ENCODE assay signal across 13 mouse cellular contexts in genomic region chr17:88388441-88388951, GRCm38 (mm10). TPM values are rescaled to one million over a fixed set of nuclear protein-coding genes. Genes with fewer than 3 reads are reported as not detected.
A peak's percentile ranks its signal among the peaks of the same experiment; 100 is the strongest.
DNase-seq lines count a peak whose midpoint lies in the region; ATAC-seq lines count a peak whose summit lies in the region.
"Had no signal": no experiment of that assay in that cellular context is flagged by ENCODE, and none has a peak within 500 bp of the region (broad histone marks: within the 10 kb centered on the region; RNA-seq: fewer than 3 reads in every experiment).

No protein-coding gene starts in this region.

- no peak overlapping the region for H3K9ac ChIP-seq in heart, embryonic 12.5 days
- H3K9ac ChIP-seq in hindbrain, embryonic 15.5 days, result no peak overlapping the region
- H3K9ac ChIP-seq in midbrain, embryonic 13.5 days (replicated peaks), result no peak overlapping the region
- H3K9ac ChIP-seq in kidney, embryonic 15.5 days, result no peak overlapping the region
- H3K9ac ChIP-seq: embryonic facial prominence, embryonic 13.5 days; heart, embryonic 13.5 days; limb, embryonic 15.5 days had no signal

- H3K36me3 ChIP-seq in heart, embryonic 10.5 days, result no peaks in the 10 kb centered on the region
- no peaks in the 10 kb centered on the region for H3K36me3 ChIP-seq in heart, embryonic 12.5 days
- no peaks in the 10 kb centered on the region for H3K36me3 ChIP-seq in hindbrain, embryonic 15.5 days
- H3K36me3 ChIP-seq in midbrain, embryonic 13.5 days, result no peaks in the 10 kb centered on the region
- H3K36me3 ChIP-seq in kidney, embryonic 15.5 days, result no peaks in the 10 kb centered on the region
- H3K36me3 ChIP-seq: embryonic facial prominence, embryonic 13.5 days; heart, embryonic 13.5 days; limb, embryonic 15.5 days had no signal

- WGBS in heart, embryonic 10.5 days, result 83% methylated on average over 15 of the region's 15 CpGs
- WGBS in heart, embryonic 12.5 days, result 84% methylated on average over 15 of the region's 15 CpGs
- WGBS in hindbrain, embryonic 15.5 days, result 43% methylated on average over 15 of the region's 15 CpGs
- WGBS in midbrain, embryonic 13.5 days, result 41% methylated on average over 15 of the region's 15 CpGs
- WGBS in kidney, embryonic 15.5 days, result 86% methylated on average over 15 of the region's 15 CpGs

- H3K27ac ChIP-seq in heart, embryonic 10.5 days, result no peak overlapping the region
- no peak overlapping the region for H3K27ac ChIP-seq in heart, embryonic 12.5 days (ENCODE audit: poor library complexity, severe bottlenecking)
- H3K27ac ChIP-seq in hindbrain, embryonic 15.5 days (replicated peaks), result 0 out of 2 replicates have a peak overlapping the region, but pooled peaks have one; percentile 45
- H3K27ac ChIP-seq in midbrain, embryonic 13.5 days, result no peak overlapping the region
- no peak overlapping the region for H3K27ac ChIP-seq in kidney, embryonic 15.5 days
- H3K27ac ChIP-seq: embryonic facial prominence, embryonic 13.5 days; heart, embryonic 13.5 days; limb, embryonic 15.5 days; macrophage had no signal

- peaks cover 9% of the 10 kb centered on the region; the same call in 1 of the 2 replicates for H3K4me1 ChIP-seq in heart, embryonic 10.5 days
- H3K4me1 ChIP-seq in heart, embryonic 12.5 days (replicated peaks), result no peaks in the 10 kb centered on the region
- H3K4me1 ChIP-seq in hindbrain, embryonic 15.5 days (replicated peaks), result no peaks in the 10 kb centered on the region
- no peaks in the 10 kb centered on the region for H3K4me1 ChIP-seq in midbrain, embryonic 13.5 days (replicated peaks)
- H3K4me1 ChIP-seq in kidney, embryonic 15.5 days, result no peaks in the 10 kb centered on the region
- H3K4me1 ChIP-seq: embryonic facial prominence, embryonic 13.5 days; limb, embryonic 15.5 days had no signal

- no peak overlapping the region for H3K4me2 ChIP-seq in heart, embryonic 12.5 days
- H3K4me2 ChIP-seq in hindbrain, embryonic 15.5 days, result no peak overlapping the region
- no peak overlapping the region for H3K4me2 ChIP-seq in midbrain, embryonic 13.5 days (replicated peaks)
- no peak overlapping the region for H3K4me2 ChIP-seq in kidney, embryonic 15.5 days
- H3K4me2 ChIP-seq: embryonic facial prominence, embryonic 13.5 days; heart, embryonic 13.5 days; limb, embryonic 15.5 days had no signal

- ATAC-seq in heart, embryonic 12.5 days (ENCODE audit: insufficient number of reproducible peaks, low FRiP score), result no peak
- ATAC-seq in hindbrain, embryonic 15.5 days (ENCODE audit: low FRiP score, low read depth), result peak; percentile 56; the same call in 1 of the 2 replicates
- ATAC-seq in midbrain, embryonic 13.5 days, result peak; percentile 79
- ATAC-seq in kidney, embryonic 15.5 days (replicated peaks; ENCODE audit: low FRiP score), result no peak
- no peak for ATAC-seq in inflammation-experienced regulatory T-cells, adult 6 months

- H3K27me3 ChIP-seq in heart, embryonic 10.5 days (ENCODE audit: insufficient read depth, poor library complexity, severe bottlenecking), result no peaks in the 10 kb centered on the region
- H3K27me3 ChIP-seq in heart, embryonic 12.5 days (replicated peaks), result no peaks in the 10 kb centered on the region
- H3K27me3 ChIP-seq in hindbrain, embryonic 15.5 days, result no peaks in the 10 kb centered on the region
- H3K27me3 ChIP-seq in midbrain, embryonic 13.5 days, result peaks cover 4% of the 10 kb centered on the region; the same call in 1 of the 2 replicates
- no peaks in the 10 kb centered on the region for H3K27me3 ChIP-seq in kidney, embryonic 15.5 days
- H3K27me3 ChIP-seq: embryonic facial prominence, embryonic 13.5 days; heart, embryonic 13.5 days; limb, embryonic 15.5 days had no signal

- DNase-seq in heart, embryonic 10.5 days (ENCODE audit: low spot score), result peak; percentile 42
- peak; percentile 95 for DNase-seq in cerebellum, adult 9-11 months
- DNase-seq in adrenal gland, postnatal 36 days, result no peak
- DNase-seq: kidney, adult 9 months had no signal

- H3K4me3 ChIP-seq in heart, embryonic 10.5 days, result no peak overlapping the region
- no peak overlapping the region for H3K4me3 ChIP-seq in heart, embryonic 12.5 days
- no peak overlapping the region for H3K4me3 ChIP-seq in hindbrain, embryonic 15.5 days
- H3K4me3 ChIP-seq in midbrain, embryonic 13.5 days (replicated peaks), result no peak overlapping the region
- H3K4me3 ChIP-seq in kidney, embryonic 15.5 days (replicated peaks), result no peak overlapping the region
- H3K4me3 ChIP-seq: embryonic facial prominence, embryonic 13.5 days; heart, embryonic 13.5 days; limb, embryonic 15.5 days had no signal

- H3K9me3 ChIP-seq in heart, embryonic 10.5 days, result no peaks in the 10 kb centered on the region
- H3K9me3 ChIP-seq in heart, embryonic 12.5 days (replicated peaks), result no peaks in the 10 kb centered on the region
- H3K9me3 ChIP-seq in hindbrain, embryonic 15.5 days, result no peaks in the 10 kb centered on the region
- no peaks in the 10 kb centered on the region for H3K9me3 ChIP-seq in midbrain, embryonic 13.5 days
- H3K9me3 ChIP-seq in kidney, embryonic 15.5 days (replicated peaks), result no peaks in the 10 kb centered on the region
- H3K9me3 ChIP-seq: embryonic facial prominence, embryonic 13.5 days; heart, embryonic 13.5 days; limb, embryonic 15.5 days had no signal

RNA-seq across cellular contexts. Expression of gene Foxn2, which starts 52.0 kb away (rescaled TPM):
- polyA plus RNA-seq in heart, embryonic 10.5 days (2016; fragmentation: Nextera tagmentation; extraction: Ambion mirVana), result 12.7 and 13.5 TPM in 2 replicates
- polyA plus RNA-seq in heart, embryonic 12.5 days (2016; fragmentation: Nextera tagmentation; extraction: Ambion mirVana), result 12.2 and 12.4 TPM in 2 replicates
- polyA plus RNA-seq in hindbrain, embryonic 15.5 days (2015; fragmentation: Nextera tagmentation; extraction: Ambion mirVana), result 8.5 TPM in 2 replicates
- polyA plus RNA-seq in midbrain, embryonic 13.5 days (2015; fragmentation: Nextera tagmentation; extraction: Ambion mirVana), result 9.6 and 11.3 TPM in 2 replicates
- polyA plus RNA-seq in kidney, embryonic 15.5 days (2015; fragmentation: Nextera tagmentation; extraction: Ambion mirVana), result 14.6 and 15.8 TPM in 2 replicates
- 10 to 100 TPM; 36.0 to 43.5 (median 43.0) TPM for polyA plus RNA-seq in inflammation-experienced regulatory T-cells, adult 6 months (2017; shearing (Covaris generic))
- 10 to 100 TPM; 20.7 to 25.4 TPM for total RNA-seq in adrenal gland, postnatal 36 days (2021)

Comparison
In these comparisons a context has a peak if more than half of its experiments do, and no peak if none do; other contexts are left out.
1. DNase-seq: peak in heart, embryonic 10.5 days (single experiment) and cerebellum, adult 9-11 months (single experiment); none in adrenal gland, postnatal 36 days (0 of 2).
2. ATAC-seq: peak in hindbrain, embryonic 15.5 days (single experiment) and midbrain, embryonic 13.5 days (single experiment); none in heart, embryonic 12.5 days (single experiment), kidney, embryonic 15.5 days (single experiment) and inflammation-experienced regulatory T-cells, adult 6 months (single experiment).